Mouse (Mus musculus): ENCODE measurements around the gene Fam240a.
A peak's percentile ranks its signal among the peaks of the same experiment; 100 is the strongest.

Gene Fam240a

GRCm38 (mm10) chr9:110916786-110917185 lies at the start of gene Fam240a:
TSS of gene Fam240a (minus strand) at chr9:110916861.
- DNase-seq (ENCODE audit: low spot score) = no peak

DNA sequence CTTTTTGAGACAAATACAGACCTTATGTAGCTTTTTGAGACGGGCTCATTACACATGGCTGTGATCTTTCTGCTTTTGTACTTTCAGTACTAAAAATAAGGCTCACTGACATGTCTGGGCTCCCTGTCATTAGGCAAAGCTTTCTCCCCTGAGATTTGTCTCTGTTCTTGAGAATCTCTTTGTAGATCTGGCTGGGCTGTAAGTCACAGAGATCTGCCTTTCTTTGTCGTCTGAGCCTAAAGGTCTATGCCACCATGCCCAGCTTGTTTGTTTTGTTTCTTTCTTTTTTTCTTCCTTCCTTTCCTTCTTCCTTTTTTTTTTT lies 49.2 kb upstream of the Fam240a start:
- no peak for DNase-seq (ENCODE audit: low spot score)

DNA sequence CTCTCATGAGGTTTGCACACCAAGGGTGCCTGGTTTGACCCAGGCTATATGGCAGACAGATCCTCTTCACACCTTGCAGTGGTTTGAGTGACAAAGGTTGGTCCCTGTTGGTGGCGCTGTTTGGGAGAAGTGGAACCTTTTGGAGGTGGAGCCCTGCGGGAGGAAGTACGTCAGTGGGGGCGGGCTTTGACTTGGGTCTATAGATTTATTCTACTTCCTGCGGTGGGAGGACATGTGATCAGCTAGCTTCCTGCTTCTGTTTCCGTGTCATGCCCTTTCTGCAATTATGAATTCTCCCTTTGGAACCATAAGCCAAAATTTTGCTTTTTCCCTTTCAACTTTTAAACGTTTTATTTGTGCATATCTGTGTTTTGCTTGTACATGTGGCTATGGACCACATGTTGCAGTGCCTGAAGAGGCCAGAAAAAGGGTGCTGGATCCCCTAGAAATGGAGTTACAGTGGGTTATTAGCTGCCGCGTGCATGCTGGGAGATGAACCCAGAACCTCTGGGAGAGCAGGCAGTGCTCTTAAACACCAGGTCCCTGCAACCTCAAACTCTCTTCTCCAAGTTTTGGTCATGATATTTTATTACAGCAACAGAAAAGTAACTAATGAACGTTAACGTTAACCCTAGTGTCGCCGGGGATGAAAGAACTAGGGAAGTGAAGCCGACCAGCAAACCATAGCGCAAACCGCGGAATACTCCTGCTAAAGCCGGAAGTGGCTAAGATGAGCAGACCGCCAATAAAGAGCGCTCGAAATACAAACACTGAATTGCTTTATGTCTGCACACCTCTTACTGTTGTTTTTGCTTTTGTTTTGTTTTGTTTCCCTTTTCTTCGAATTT lies 48.6 kb upstream of the Fam240a start:
- DNase-seq (ENCODE audit: low spot score) = no peak

GRCm38 (mm10) chr9:110963566-110964115 lies 47.0 kb upstream of the Fam240a start:
- no peak for DNase-seq (ENCODE audit: low spot score)

DNA sequence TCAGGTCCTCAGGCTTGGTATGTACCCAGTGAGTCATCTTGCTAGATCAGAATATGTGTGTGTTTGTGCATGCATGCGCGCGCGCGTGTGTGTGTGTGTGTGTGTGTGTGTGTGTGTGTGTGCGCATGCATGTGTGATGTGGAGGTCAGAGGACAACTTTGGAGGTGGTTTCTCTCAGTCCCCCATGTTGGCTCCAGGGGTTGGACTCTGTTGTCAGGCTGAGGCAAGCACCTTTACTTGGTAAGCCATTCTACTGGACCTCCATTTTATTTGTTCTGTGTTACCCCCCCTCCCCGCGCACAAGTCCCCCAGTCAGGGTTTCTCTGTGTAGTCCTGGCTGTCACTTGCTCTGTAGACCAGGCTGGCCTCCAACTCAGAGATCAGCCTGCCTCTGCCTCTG lies 44.7 kb upstream of the Fam240a start:
- no peak for DNase-seq (ENCODE audit: low spot score)

DNA sequence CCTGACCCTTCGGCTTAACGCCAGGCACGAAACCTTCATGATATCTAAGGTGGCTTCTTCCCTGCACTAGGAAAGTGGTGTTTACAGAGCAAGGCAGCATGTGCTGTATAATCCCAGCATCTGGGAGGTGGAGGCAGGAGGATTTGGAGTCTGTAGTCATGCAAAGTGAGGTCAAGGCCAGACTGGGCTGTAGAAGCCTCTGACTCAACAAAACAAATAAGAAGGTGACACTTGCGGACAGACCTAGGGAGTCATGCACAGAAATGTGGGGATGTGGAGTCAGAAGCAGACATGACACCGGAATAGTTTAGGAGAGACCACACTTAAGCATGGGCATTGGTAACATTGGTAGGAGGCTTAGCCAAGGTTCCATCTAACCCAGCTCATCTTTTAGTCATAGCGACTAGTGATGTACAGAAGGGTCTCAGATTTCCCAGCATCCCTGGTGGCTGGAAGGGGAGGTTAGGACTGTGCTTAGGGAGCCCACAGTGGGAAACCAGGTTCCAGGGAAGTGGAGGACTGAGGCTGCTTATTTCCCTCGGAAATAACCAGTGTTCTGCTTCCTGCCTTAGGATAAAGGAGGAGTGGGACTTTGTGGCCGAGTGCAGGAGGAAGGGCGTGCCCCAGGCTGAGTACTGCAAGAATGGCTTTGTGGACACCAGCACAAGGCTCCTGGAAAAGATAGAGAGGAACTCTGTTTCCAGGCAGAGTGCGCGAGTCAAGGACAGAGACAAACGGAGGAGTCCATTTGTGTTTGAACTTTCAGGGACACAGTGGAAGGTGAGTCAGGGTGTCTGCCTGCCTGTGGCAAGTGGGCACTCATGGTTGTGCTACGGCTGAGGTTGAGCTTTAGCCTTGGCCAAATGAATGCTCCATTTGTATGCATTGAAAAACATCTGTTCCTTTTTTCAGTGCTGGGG lies 43.8 kb upstream of the Fam240a start:
- no peak for DNase-seq (ENCODE audit: low spot score)

DNA sequence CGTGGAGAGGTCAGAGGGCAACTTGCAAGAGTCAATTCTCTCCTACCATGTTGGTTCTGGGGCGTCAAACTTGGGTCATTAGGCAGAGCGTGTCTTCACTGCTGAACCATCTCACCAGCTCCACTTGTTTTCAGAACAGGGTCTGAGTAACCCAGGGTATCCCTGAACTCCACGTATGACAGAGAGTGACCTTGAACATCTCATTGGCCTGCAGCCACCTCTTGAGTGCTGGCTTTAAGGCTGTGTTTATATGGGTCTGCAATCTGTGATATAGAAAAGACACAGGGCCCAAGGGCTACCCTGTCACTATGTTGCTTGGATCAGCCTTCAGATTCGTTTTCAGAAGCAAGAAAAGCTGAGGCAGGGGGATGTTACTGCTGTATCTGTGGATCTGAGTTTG lies 43.0 kb upstream of the Fam240a start:
- DNase-seq (ENCODE audit: low spot score) = no peak

DNA sequence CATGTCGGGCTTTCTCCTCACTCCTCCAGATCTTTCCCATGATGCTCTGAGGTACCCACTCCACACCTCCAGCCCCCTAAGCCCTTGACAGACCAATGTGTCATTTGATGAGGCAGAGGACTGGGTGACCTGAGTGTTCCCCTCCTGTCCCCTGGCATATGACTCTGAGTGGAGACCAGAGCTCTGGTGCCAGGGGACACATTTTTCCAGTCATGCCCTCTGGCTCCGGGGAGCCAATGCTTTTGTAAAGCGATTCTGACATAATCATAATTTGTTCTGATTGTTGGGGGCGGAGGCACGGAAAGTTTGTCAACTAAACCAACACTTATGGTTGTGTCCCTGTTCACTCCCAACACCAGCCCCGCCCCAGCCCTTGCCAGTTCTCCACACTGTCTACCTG lies 39.3 kb upstream of the Fam240a start:
- no peak for DNase-seq (ENCODE audit: low spot score)

DNA sequence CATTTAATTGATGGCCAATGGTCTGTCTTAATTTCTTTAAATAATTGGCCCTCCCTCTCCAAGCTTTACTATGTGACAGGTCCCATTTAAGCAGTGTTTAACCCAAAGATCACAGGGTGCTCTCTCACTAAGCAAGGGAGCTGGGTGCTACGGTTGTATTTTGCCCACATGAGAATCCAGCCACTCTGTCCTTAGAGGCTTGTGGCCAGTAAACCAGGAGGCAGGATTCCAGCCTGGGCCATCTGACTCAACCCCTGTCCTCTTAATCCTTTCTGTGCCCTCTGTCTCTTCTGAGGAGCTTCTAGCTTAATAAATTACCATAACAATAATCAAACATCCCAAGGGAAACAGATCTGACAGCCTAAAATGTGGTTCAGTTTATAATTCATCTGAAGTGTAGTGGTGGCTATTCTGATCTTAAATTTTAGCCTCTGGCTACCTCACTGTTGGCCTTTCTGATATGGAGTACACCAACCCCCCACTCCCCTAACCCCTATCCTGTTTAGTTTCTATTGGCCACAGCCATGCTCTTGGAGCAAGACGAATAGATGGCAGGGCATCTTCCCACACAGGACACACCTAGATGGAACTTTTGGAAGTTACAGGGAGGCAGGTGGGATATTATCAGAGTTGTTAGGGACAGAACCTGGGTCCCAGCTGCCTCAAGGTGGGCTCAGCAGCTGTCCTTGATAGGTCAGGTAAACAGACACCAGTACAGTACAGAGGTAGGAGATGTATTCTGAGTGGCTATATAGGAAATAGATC lies 38.2 kb upstream of the Fam240a start:
- DNase-seq (ENCODE audit: low spot score) = no peak

GRCm38 (mm10) chr9:110953550-110954461 lies 37.1 kb upstream of the Fam240a start:
- DNase-seq (ENCODE audit: low spot score) = peak; percentile 40

GRCm38 (mm10) chr9:110952931-110953549 lies 36.4 kb upstream of the Fam240a start:
- no peak for DNase-seq (ENCODE audit: low spot score)

- no peak for DNase-seq (ENCODE audit: low spot score)
These were observed 35.7 kb upstream of the Fam240a start for GRCm38 (mm10) chr9:110952398-110952797.

DNA sequence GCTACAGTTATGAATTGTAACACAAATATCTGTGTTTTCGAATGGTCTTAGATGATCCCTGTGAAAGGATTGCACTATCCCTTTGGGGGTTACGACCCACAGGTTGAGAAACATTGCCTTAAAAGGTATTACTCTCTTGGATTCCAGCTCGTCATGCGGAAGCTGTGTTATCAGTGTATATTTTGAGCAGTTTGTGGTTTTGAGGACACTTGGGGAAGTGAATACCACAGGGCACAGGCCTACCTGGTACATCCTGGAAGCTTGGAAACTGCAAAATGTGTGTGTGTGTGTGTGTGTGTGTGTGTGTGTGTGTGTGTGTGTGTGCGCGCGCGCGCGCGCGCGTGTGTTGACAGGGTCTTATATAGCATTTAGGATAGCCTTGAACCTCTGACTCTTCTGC lies 35.2 kb upstream of the Fam240a start:
- no peak for DNase-seq (ENCODE audit: low spot score)

DNA sequence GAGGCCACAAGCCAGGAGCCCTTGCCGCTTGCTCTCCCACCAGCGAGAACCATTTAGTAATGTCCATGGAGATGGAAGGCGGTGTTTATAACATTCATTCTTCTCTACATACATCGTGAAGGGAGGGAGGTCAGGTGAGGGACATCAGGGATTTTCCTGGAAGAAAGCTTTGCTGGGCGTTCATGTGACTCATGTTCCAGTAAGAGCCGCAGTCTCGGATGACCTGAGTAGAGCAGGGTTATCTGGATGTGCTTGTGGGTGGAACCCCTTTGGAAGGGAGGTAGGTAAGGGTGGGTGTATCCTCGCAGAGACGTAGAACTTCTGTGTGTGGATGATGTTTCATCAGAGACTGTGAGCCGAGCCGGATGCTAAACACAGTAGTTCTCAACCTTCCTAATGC lies 34.7 kb upstream of the Fam240a start, which contains the start of gene Lrrc2:
Gene Lrrc2, plus strand, starts transcription at position 149 of the 400 bp plus-strand sequence.
- no peak for DNase-seq (ENCODE audit: low spot score)

DNA sequence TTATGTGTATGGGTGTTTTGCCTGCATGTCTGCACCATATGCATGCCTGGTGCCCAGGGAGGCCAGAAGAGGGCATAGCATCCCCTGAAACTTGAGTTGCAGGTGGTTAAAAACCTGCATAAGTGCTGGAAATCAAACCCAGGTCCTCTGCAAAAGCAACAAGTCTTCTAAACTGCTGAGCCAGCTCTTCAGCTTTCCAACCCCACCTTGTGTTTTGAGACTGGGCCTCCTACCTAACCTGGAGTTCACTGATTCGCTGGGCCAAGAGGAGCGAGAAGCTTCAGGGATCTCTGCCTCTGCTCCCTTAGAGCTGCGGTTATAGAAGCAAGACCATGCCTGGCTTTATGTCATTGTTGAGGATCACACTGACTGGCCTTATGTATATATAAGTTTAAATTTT lies 33.4 kb upstream of the Fam240a start:
- DNase-seq (ENCODE audit: low spot score) = no peak

GRCm38 (mm10) chr9:110948813-110949310 lies 32.2 kb upstream of the Fam240a start:
- no peak for DNase-seq (ENCODE audit: low spot score)

DNA sequence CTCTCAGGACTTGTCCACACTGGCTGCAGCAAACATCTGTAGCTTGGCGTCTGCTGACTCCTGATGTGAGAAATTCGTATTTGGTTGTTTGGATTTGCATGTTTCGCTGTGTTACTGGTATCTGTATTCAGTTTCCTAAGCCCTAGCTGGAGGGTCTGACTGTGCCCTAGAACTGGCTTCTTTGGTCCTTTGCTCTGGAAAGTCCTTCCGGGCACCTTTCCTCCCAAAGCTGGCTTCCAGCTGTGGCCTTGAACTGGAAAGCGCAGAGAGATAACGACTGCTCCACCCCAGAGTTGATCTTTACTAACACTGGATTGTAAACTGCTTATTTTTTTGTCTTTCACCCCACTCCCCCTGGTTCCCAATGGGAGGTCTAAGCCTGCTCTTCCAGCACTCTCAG lies 31.2 kb upstream of the Fam240a start:
- DNase-seq (ENCODE audit: low spot score) = no peak

GRCm38 (mm10) chr9:110947261-110947661 lies 30.6 kb upstream of the Fam240a start:
- no peak for DNase-seq (ENCODE audit: low spot score)

DNA sequence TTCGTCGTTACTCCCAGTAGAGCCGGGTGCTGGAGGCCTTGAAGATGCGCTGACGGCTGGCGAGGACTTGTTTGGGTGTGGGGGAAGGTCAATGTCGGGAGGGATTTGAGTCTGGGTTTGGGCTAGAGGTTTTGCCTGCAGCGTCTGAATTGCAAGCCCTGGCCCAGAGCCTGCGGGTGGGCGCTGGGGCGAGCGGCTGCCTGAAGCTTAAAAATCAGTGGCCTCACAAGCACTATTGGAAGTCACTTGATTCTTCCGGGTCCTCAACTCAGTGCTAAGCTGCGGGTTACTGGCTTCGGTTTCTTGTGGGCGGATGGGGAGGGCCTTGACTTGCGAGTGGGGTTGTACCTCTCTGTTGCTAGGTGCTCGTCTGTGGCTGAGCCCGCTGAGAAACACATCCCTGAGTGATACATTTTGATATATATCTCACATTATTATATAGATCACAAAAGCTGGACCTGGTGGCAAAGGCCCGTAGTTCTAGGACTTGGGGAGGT lies 29.9 kb upstream of the Fam240a start:
- DNase-seq (ENCODE audit: low spot score) = no peak

- no peak for DNase-seq (ENCODE audit: low spot score)
These were observed 29.3 kb upstream of the Fam240a start, which contains the start of gene Tdgf1 for GRCm38 (mm10) chr9:110945926-110946325. TSS of gene Tdgf1 (minus strand) at chr9:110946158.
